Mouse (Mus musculus) MEL (cell line): ENCODE results near the gene Thoc6. TPM values are rescaled to one million over a fixed set of nuclear protein-coding genes. Genes with fewer than 3 reads are reported as not detected.

Source experiments
- DNase-seq: peaks from one replicate; pipeline ENCODE4 v3.0.0; 2011; ENCODE audit warnings: low read depth, low spot score
- H3K27ac ChIP-seq: 2 replicates; pipeline ENCODE4 v1.5.1; 2012; ENCODE audit warnings: low read depth, mild to moderate bottlenecking, control low read depth, low read length, moderate library complexity; ENCODE audit not compliant: control insufficient read depth
- H3K27me3 ChIP-seq, 2 experiments: fragments of 150-350 bp in 1 of 2; sonication (generic) in 1 of 2; 2 replicates each; pipeline ENCODE4 v1.6.1; 2012; ENCODE audit warnings: low read length in 2 of 2, mild to moderate bottlenecking in 2 of 2, improper control_type of control experiment in 1 of 2, moderate library complexity in 1 of 2; ENCODE audit not compliant: insufficient read depth in 2 of 2, control insufficient read depth in 1 of 2
- H3K36me3 ChIP-seq, 2 experiments: 2 replicates each; pipeline ENCODE4 v1.6.1; 2012 to 2014; ENCODE audit warnings: low read length in 2 of 2, improper control_type of control experiment in 1 of 2, inconsistent platforms in 1 of 2, mild to moderate bottlenecking in 1 of 2; ENCODE audit not compliant: insufficient read depth in 2 of 2, control insufficient read depth in 1 of 2
- H3K4me1 ChIP-seq, 2 experiments: fragments of 150-350 bp in 1 of 2; sonication (generic) in 1 of 2; 2 replicates each; pipeline ENCODE4 v1.6.1; 2012; ENCODE audit warnings: low read length in 2 of 2, improper control_type of control experiment in 1 of 2, mild to moderate bottlenecking in 1 of 2; ENCODE audit not compliant: insufficient read depth in 2 of 2, control insufficient read depth in 1 of 2
- H3K4me3 ChIP-seq, 2 experiments: fragments of 150-350 bp in 1 of 2; sonication (generic) in 1 of 2; 2 replicates each; pipeline ENCODE4 v1.5.1; 2012; ENCODE audit warnings: low read depth in 2 of 2, low read length in 2 of 2, mild to moderate bottlenecking in 2 of 2, moderate library complexity in 2 of 2, control low read depth in 1 of 2, improper control_type of control experiment in 1 of 2; ENCODE audit not compliant: control insufficient read depth in 1 of 2, insufficient read depth in 1 of 2
- H3K79me2 ChIP-seq: 2 replicates; pipeline ENCODE4 v1.6.1; 2012; ENCODE audit warnings: mild to moderate bottlenecking, low read length, moderate library complexity; ENCODE audit not compliant: control insufficient read depth, poor library complexity, insufficient read depth
- H3K9ac ChIP-seq: 2 replicates; pipeline ENCODE4 v1.6.1; 2012; ENCODE audit warnings: low read depth, mild to moderate bottlenecking, control low read depth, low read length, moderate library complexity; ENCODE audit not compliant: control insufficient read depth, poor library complexity, severe bottlenecking
- H3K9me3 ChIP-seq: fragments of 150-350 bp; sonication (generic); replicated peaks from 2 replicates; pipeline ENCODE4 v1.6.1; 2012; ENCODE audit warnings: mild to moderate bottlenecking, low read length, improper control_type of control experiment, moderate library complexity; ENCODE audit not compliant: insufficient read depth
- BHLHE40 ChIP-seq: IDR thresholded peaks from 2 replicates; pipeline ENCODE4 v1.6.1; 2012; ENCODE audit warnings: low read depth, mild to moderate bottlenecking, inconsistent platforms, low read length, improper control_type of control experiment, borderline replicate concordance
- CHD1 ChIP-seq: IDR thresholded peaks from 2 replicates; pipeline ENCODE4 v1.6.1; 2012; ENCODE audit warnings: low read depth, mild to moderate bottlenecking, inconsistent platforms, low read length, improper control_type of control experiment
- CHD2 ChIP-seq: IDR thresholded peaks from 2 replicates; pipeline ENCODE4 v1.6.1; 2011; ENCODE audit warnings: low read length, improper control_type of control experiment
- CTCF ChIP-seq, 3 experiments: IDR thresholded peaks in 2 of 3; conservative IDR thresholded peaks in 1 of 3; 2 replicates each; pipeline ENCODE4 v1.5.1; 2011 to 2012; ENCODE audit warnings: low read length in 3 of 3, low read depth in 2 of 3, mild to moderate bottlenecking in 2 of 3, improper control_type of control experiment in 1 of 3, inconsistent platforms in 1 of 3, mixed read lengths in 1 of 3, moderate library complexity in 1 of 3; ENCODE audit not compliant: control insufficient read depth in 1 of 3, insufficient read depth in 1 of 3, poor library complexity in 1 of 3, severe bottlenecking in 1 of 3
- E2F4 ChIP-seq: IDR thresholded peaks from 2 replicates; pipeline ENCODE4 v1.6.1; 2011; ENCODE audit warnings: low read depth, low read length, improper control_type of control experiment, borderline replicate concordance
- ELF1 ChIP-seq: IDR thresholded peaks from 2 replicates; pipeline ENCODE4 v1.6.1; 2014; ENCODE audit warnings: low read depth, mild to moderate bottlenecking, inconsistent platforms, low read length, improper control_type of control experiment, moderate library complexity
- EP300 ChIP-seq, 2 experiments: IDR thresholded peaks; 2 replicates each; pipeline ENCODE4 v1.6.1; 2011; ENCODE audit warnings: improper control_type of control experiment in 2 of 2, low read length in 2 of 2, low read depth in 1 of 2, mild to moderate bottlenecking in 1 of 2
- ETS1 ChIP-seq: IDR thresholded peaks from 2 replicates; pipeline ENCODE4 v1.6.1; 2012; ENCODE audit warnings: low read depth, mild to moderate bottlenecking, inconsistent platforms, low read length, improper control_type of control experiment, moderate library complexity
- GABPA ChIP-seq: IDR thresholded peaks from 2 replicates; pipeline ENCODE4 v1.6.1; 2012; ENCODE audit warnings: low read depth, mild to moderate bottlenecking, inconsistent platforms, low read length, improper control_type of control experiment, moderate library complexity
- GATA1 ChIP-seq: IDR thresholded peaks from 2 replicates; pipeline ENCODE4 v1.6.1; 2011; ENCODE audit warnings: low read depth, low read length, improper control_type of control experiment
- HCFC1 ChIP-seq: IDR thresholded peaks from 2 replicates; pipeline ENCODE4 v1.6.1; 2012; ENCODE audit warnings: low read depth, mild to moderate bottlenecking, inconsistent platforms, low read length, improper control_type of control experiment, moderate library complexity
- JUND ChIP-seq: IDR thresholded peaks from 2 replicates; pipeline ENCODE4 v1.6.1; 2011; ENCODE audit warnings: low read depth, mild to moderate bottlenecking, improper control_type of control experiment, low read length
- KAT2A ChIP-seq: conservative IDR thresholded peaks from 2 replicates; pipeline ENCODE4 v1.6.1; 2012; ENCODE audit warnings: low read depth, low read length, improper control_type of control experiment, inconsistent platforms
- MAFK ChIP-seq: IDR thresholded peaks from 2 replicates; pipeline ENCODE4 v1.6.1; 2011; ENCODE audit warnings: low read depth, mild to moderate bottlenecking, low read length, improper control_type of control experiment, borderline replicate concordance
- MAX ChIP-seq: IDR thresholded peaks from 2 replicates; pipeline ENCODE4 v1.6.1; 2011; ENCODE audit warnings: low read length, improper control_type of control experiment
- MAZ ChIP-seq: IDR thresholded peaks from 2 replicates; pipeline ENCODE4 v1.6.1; 2012; ENCODE audit warnings: low read depth, mild to moderate bottlenecking, inconsistent platforms, low read length, improper control_type of control experiment
- MEF2A ChIP-seq: IDR thresholded peaks from 2 replicates; pipeline ENCODE4 v1.6.1; 2014; ENCODE audit warnings: low read depth, mild to moderate bottlenecking, inconsistent platforms, low read length, improper control_type of control experiment; ENCODE audit not compliant: poor library complexity, insufficient replicate concordance, severe bottlenecking; ENCODE audit errors: extremely low read depth
- MXI1 ChIP-seq: IDR thresholded peaks from 2 replicates; pipeline ENCODE4 v1.6.1; 2011; ENCODE audit warnings: mild to moderate bottlenecking, low read depth, low read length, improper control_type of control experiment
- MYB ChIP-seq: IDR thresholded peaks from 2 replicates; pipeline ENCODE4 v1.6.1; 2011; ENCODE audit warnings: mild to moderate bottlenecking, low read depth, low read length, improper control_type of control experiment
- MYC ChIP-seq: IDR thresholded peaks from 2 replicates; pipeline ENCODE4 v1.6.1; 2011; ENCODE audit warnings: low read depth, mild to moderate bottlenecking, low read length, improper control_type of control experiment, moderate library complexity
- NELFE ChIP-seq: IDR thresholded peaks from 2 replicates; pipeline ENCODE4 v1.6.1; 2011; ENCODE audit warnings: low read depth, low read length, improper control_type of control experiment
- NRF1 ChIP-seq: IDR thresholded peaks from 2 replicates; pipeline ENCODE4 v1.6.1; 2014; ENCODE audit warnings: low read depth, mild to moderate bottlenecking, inconsistent platforms, low read length, improper control_type of control experiment, moderate library complexity; ENCODE audit not compliant: poor library complexity, insufficient read depth, severe bottlenecking
- POLR2A ChIP-seq, 2 experiments: IDR thresholded peaks; 2 replicates each; pipeline ENCODE4 v1.6.1; 2011 to 2012; ENCODE audit warnings: low read length in 2 of 2, mild to moderate bottlenecking in 2 of 2, control low read depth in 1 of 2, improper control_type of control experiment in 1 of 2, low read depth in 1 of 2, moderate library complexity in 1 of 2; ENCODE audit not compliant: control insufficient read depth in 1 of 2, insufficient read depth in 1 of 2, poor library complexity in 1 of 2
- POLR2AphosphoS2 ChIP-seq: IDR thresholded peaks from 2 replicates; pipeline ENCODE4 v1.6.1; 2011; ENCODE audit warnings: low read length, improper control_type of control experiment
- POLR2AphosphoS5 ChIP-seq: IDR thresholded peaks from 2 replicates; pipeline ENCODE4 v1.6.1; 2012; ENCODE audit warnings: low read depth, borderline replicate concordance, mild to moderate bottlenecking, inconsistent platforms, low read length, moderate library complexity, mixed read lengths
- RAD21 ChIP-seq: IDR thresholded peaks from 2 replicates; pipeline ENCODE4 v1.6.1; 2011; ENCODE audit warnings: mild to moderate bottlenecking, low read depth, low read length, improper control_type of control experiment
- RCOR1 ChIP-seq: IDR thresholded peaks from 2 replicates; pipeline ENCODE4 v1.6.1; 2012; ENCODE audit warnings: low read depth, mild to moderate bottlenecking, inconsistent platforms, low read length, improper control_type of control experiment
- SMC3 ChIP-seq: IDR thresholded peaks from 2 replicates; pipeline ENCODE4 v1.6.1; 2011; ENCODE audit warnings: low read depth, low read length, improper control_type of control experiment
- TAL1 ChIP-seq: IDR thresholded peaks from 2 replicates; pipeline ENCODE4 v1.6.1; 2012; ENCODE audit warnings: mild to moderate bottlenecking, inconsistent platforms, low read length, moderate library complexity, mixed read lengths
- TBP ChIP-seq: IDR thresholded peaks from 2 replicates; pipeline ENCODE4 v1.8.0; 2011; ENCODE audit warnings: low read depth, low read length, improper control_type of control experiment
- TCF12 ChIP-seq: IDR thresholded peaks from 2 replicates; pipeline ENCODE4 v1.6.1; 2014; ENCODE audit warnings: low read depth, mild to moderate bottlenecking, inconsistent platforms, low read length, improper control_type of control experiment, moderate library complexity
- UBTF ChIP-seq: IDR thresholded peaks from 2 replicates; pipeline ENCODE4 v1.6.1; 2012; ENCODE audit warnings: low read depth, mild to moderate bottlenecking, inconsistent platforms, low read length, improper control_type of control experiment, moderate library complexity, borderline replicate concordance; ENCODE audit not compliant: insufficient read depth
- USF1 ChIP-seq: IDR thresholded peaks from 2 replicates; pipeline ENCODE4 v1.6.1; 2014; ENCODE audit warnings: low read depth, mild to moderate bottlenecking, inconsistent platforms, low read length, improper control_type of control experiment, moderate library complexity
- ZC3H11A ChIP-seq: IDR thresholded peaks from 2 replicates; pipeline ENCODE4 v1.6.1; 2012; ENCODE audit warnings: low read depth, mild to moderate bottlenecking, inconsistent platforms, low read length, improper control_type of control experiment
- ZKSCAN1 ChIP-seq: IDR thresholded peaks from 2 replicates; pipeline ENCODE4 v1.6.1; 2012; ENCODE audit warnings: low read depth, mild to moderate bottlenecking, inconsistent platforms, low read length, improper control_type of control experiment, moderate library complexity
- ZMIZ1 ChIP-seq: IDR thresholded peaks from 2 replicates; pipeline ENCODE4 v1.6.1; 2012; ENCODE audit warnings: low read depth, mild to moderate bottlenecking, inconsistent platforms, low read length, improper control_type of control experiment, moderate library complexity
- polyA plus RNA-seq, 2 experiments: library from polyadenylated mRNA; stranded (reverse) in 1 of 2; unstranded in 1 of 2; fragments of >175 nt in 1 of 2; fragments of >200 nt in 1 of 2; gene quantifications; 2 replicates each; pipeline versions ENCODE4 v1.2.1 to v1.2.4; 2012; ENCODE audit warnings: low replicate concordance in 2 of 2, low read depth in 1 of 2; ENCODE audit not compliant: insufficient read length in 2 of 2, insufficient read depth in 1 of 2, missing spikeins in 1 of 2
- total RNA-seq: library from RNA; depleted of rRNA; stranded (reverse); fragments of 300-350 nt; gene quantifications from 2 replicates; pipeline ENCODE4 v1.2.3, GENCODE M21; 2012; rRNA removed

Gene Thoc6
- total RNA-seq (26.4 and 36.9 TPM in 2 replicates), polyA plus RNA-seq (10 to 100 TPM in 1 of 2 experiments, not detected in 1; 62.9 TPM)

- Histone ChIP-seq H3K9ac (peak within 1 kb of the TSS; percentile 77), H3K27me3 (no peaks in the 10 kb centered on the region), H3K4me1 (peaks cover 0 to 17% of the 10 kb centered on the region in 2 experiments), H3K36me3 (peaks cover 0 to 15% of the 10 kb centered on the region in 2 experiments; a peak in 2 of 4 replicates), H3K9me3 (no peaks in the 10 kb centered on the region), H3K27ac (peak within 1 kb of the TSS; percentile 82), H3K4me3 (peak within 1 kb of the TSS; percentile 70 to 78), H3K79me2 (peaks cover 15% of the 10 kb centered on the region)
- peak; percentile 98 for DNase-seq
- TF ChIP-seq USF1 (peak; percentile 95), NELFE (peak; percentile 73), ETS1 (no peak), RCOR1 (no peak), UBTF (no peak), BHLHE40 (no peak; the same call in 1 of the 2 replicates), GABPA (no peak), ZC3H11A (no peak), MYC (peak; percentile 95), TAL1 (no peak), EP300 (IDR thresholded peaks at IDR 0.05; ENCODE audit: low read depth in 1 of 2, low read length in 2 of 2) (no peak), HCFC1 (peak; percentile 97), POLR2AphosphoS2 (peak; percentile 55), RAD21 (no peak), MAX (peak; percentile 76), MYB (no peak), MAFK (no peak), ZMIZ1 (peak; percentile 32), JUND (no peak), SMC3 (no peak), KAT2A (peak; percentile 90), CHD2 (peak; percentile 85), MEF2A (no peak), MXI1 (peak; percentile 80), TCF12 (0 out of 2 replicates have a peak, but pooled peaks have one; percentile 27), NRF1 (peak; percentile 71), ELF1 (peak; percentile 84), GATA1 (peak; percentile 47), POLR2A (IDR thresholded peaks at IDR 0.05; ENCODE audit: control insufficient read depth in 1 of 2, insufficient read depth in 1 of 2, low read depth in 1 of 2, low read length in 2 of 2, poor library complexity in 1 of 2) (peak in 1 of 2 experiments; percentile 92; a peak in 2 of 4 replicates), ZKSCAN1 (no peak), POLR2AphosphoS5 (peak; percentile 75; the same call in 1 of the 2 replicates), CTCF (IDR thresholded peaks at IDR 0.05 in 2 of 3, conservative IDR thresholded peaks at IDR 0.05 in 1 of 3; ENCODE audit: control insufficient read depth in 1 of 3, insufficient read depth in 1 of 3, low read depth in 2 of 3, low read length in 3 of 3, poor library complexity in 1 of 3, severe bottlenecking in 1 of 3) (no peak), TBP (peak; percentile 72), MAZ (no peak), E2F4 (no peak), CHD1 (no peak)
Measured at GRCm38 (mm10) chr17:23673424-23674073, at the start of gene Thoc6, which contains the start of gene Hcfc1r1. Thoc6 (minus strand) TSS chr17:23673882. Hcfc1r1 (plus strand) TSS chr17:23673596.
